Mouse (Mus musculus) liver, adult 2 months (tissue): ENCODE measurements around the gene Qrsl1.

ENCODE experiments used
- CTCF ChIP-seq: fragments of 200-500 bp; IDR thresholded peaks from 2 replicates; pipeline ENCODE4 v1.5.1; 2011; ENCODE audit warnings: low read depth, low read length, control low read depth
- POLR2A ChIP-seq: fragments of 200-500 bp; IDR thresholded peaks from 2 replicates; pipeline ENCODE4 v1.6.1; 2011; ENCODE audit warnings: low read length, control low read depth; ENCODE audit not compliant: insufficient read depth; ENCODE audit errors: extremely low read depth

- TF ChIP-seq POLR2A, result no peak
- TF ChIP-seq CTCF, result no peak
Observed at GRCm38 (mm10) chr10:43904569-43904968, 3.0 kb upstream of the Qrsl1 start.
